Mouse (Mus musculus) midbrain, postnatal 0 days (tissue): Measurements from ENCODE around the gene Ckap4. TPM values are rescaled to one million over a fixed set of nuclear protein-coding genes. Genes with fewer than 3 reads are reported as not detected.
A peak's percentile ranks its signal among the peaks of the same experiment; 100 is the strongest.
"Not testable (repeated sequence)": the region's sequence is repeated elsewhere in the genome, so short reads cannot be mapped to it uniquely, and the experiment has no call there.

Source experiments
- ATAC-seq: fragments of 200-750 bp; cut with Nextera tagmentation; 2 replicates; pipeline ENCODE4 v1.8.0; 2017; ENCODE audit warnings: moderate number of reproducible peaks, mild to moderate bottlenecking, moderate TSS enrichment, moderate library complexity; ENCODE audit not compliant: low FRiP score
- DNase-seq: peaks from one replicate; pipeline ENCODE4 v3.0.0-alpha.2; 2015; ENCODE audit warnings: low spot score
- H3K27ac ChIP-seq: fragments of 300-500 bp; sonication (generic); 2 replicates; pipeline ENCODE4 v1.5.1; 2014; ENCODE audit warnings: low read depth, mild to moderate bottlenecking, low read length, mixed read lengths
- H3K27me3 ChIP-seq: fragments of 300-500 bp; sonication (generic); 2 replicates; pipeline ENCODE4 v1.6.1; 2014; ENCODE audit warnings: low read length, control low read depth, mixed read lengths; ENCODE audit not compliant: insufficient read depth
- H3K36me3 ChIP-seq: fragments of 300-500 bp; sonication (generic); 2 replicates; pipeline ENCODE4 v1.6.1; 2014; ENCODE audit warnings: low read length, control low read depth, mixed read lengths; ENCODE audit not compliant: insufficient read depth
- H3K4me1 ChIP-seq: fragments of 300-500 bp; sonication (generic); 2 replicates; pipeline ENCODE4 v1.6.1; 2014; ENCODE audit warnings: mild to moderate bottlenecking, control low read depth, antibody characterized with exemption, low read length, mixed read lengths; ENCODE audit not compliant: insufficient read depth
- H3K4me2 ChIP-seq: fragments of 300-500 bp; sonication (generic); 2 replicates; pipeline ENCODE4 v1.6.1; 2014; ENCODE audit warnings: low read depth, mild to moderate bottlenecking, low read length, mixed read lengths; ENCODE audit not compliant: poor library complexity, severe bottlenecking
- H3K4me3 ChIP-seq: fragments of 300-500 bp; sonication (generic); 2 replicates; pipeline ENCODE4 v1.5.1; 2014; ENCODE audit warnings: low read depth, mild to moderate bottlenecking, low read length, moderate library complexity
- H3K9ac ChIP-seq: fragments of 300-500 bp; sonication (generic); replicated peaks from 2 replicates; pipeline ENCODE4 v1.6.1; 2014; ENCODE audit warnings: mild to moderate bottlenecking, low read length, moderate library complexity, mixed read lengths; ENCODE audit not compliant: poor library complexity, severe bottlenecking
- H3K9me3 ChIP-seq: fragments of 300-500 bp; sonication (generic); 2 replicates; pipeline ENCODE4 v1.6.1; 2016; ENCODE audit warnings: low read length, control low read depth
- CTCF ChIP-seq: IDR thresholded peaks from 2 replicates; pipeline ENCODE4 v1.5.1; 2016; ENCODE audit warnings: antibody characterized with exemption, mild to moderate bottlenecking
- WGBS: fragments of 180-500 bp; shearing (Covaris S2); extraction: QIAGEN DNeasy Blood & Tissue Kit; methylation state at CpG from one replicate; pipeline ENCODE4 v1.1.7; 2014; 5-methylcytosine and 5-hydroxymethylcytosine counted together
- polyA plus RNA-seq: library from polyadenylated mRNA; unstranded; fragments of >200 nt; fragmentation: Nextera tagmentation; extraction: Ambion mirVana; gene quantifications from 2 replicates; pipeline ENCODE4 v1.2.1, GENCODE M21; 2015
- total RNA-seq: library from RNA; depleted of rRNA; stranded (reverse); fragments of >200 nt; gene quantifications from 2 replicates; pipeline ENCODE4 v1.2.3, GENCODE M21; 2014

The Ckap4 gene
- total and polyA plus RNA-seq, 2 experiments from 2014 or later, result 52.3 to 52.7 TPM

DNA sequence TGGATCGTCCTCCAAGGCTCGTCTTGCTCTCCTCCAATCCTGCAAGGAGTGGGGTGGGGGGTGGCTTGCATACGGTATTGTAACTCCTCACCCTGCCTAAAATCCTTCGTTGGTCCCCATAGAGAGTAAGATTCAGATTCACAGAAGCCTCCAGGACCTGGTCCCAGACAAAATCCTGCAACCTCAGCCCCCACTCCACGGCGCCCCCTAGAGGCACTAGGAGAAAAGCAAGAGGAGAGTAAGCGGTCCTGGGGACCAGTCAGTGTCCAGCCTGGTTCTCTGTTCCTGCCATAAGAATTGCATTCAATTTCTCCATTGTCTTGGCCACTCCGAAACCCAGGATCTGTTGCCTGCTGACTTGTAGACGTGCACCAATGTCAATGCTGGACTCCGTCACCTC lies 10.2 kb downstream of the Ckap4 start:
- H3K4me3 ChIP-seq, result no peak overlapping the region
- H3K27ac ChIP-seq, result no peak overlapping the region
- WGBS, result 55% methylated on average over 10 of the region's 10 CpGs
- TF ChIP-seq CTCF, result peak; percentile 53
- DNase-seq (no peak), ATAC-seq (no peak)
- H3K9me3 ChIP-seq, result no peaks in the 10 kb centered on the region
- no peaks in the 10 kb centered on the region for H3K27me3 ChIP-seq
- H3K4me1 ChIP-seq, result no peaks in the 10 kb centered on the region
- no peak overlapping the region for H3K9ac ChIP-seq
- H3K4me2 ChIP-seq, result no peak overlapping the region
- H3K36me3 ChIP-seq, result peaks cover 14% of the 10 kb centered on the region

DNA sequence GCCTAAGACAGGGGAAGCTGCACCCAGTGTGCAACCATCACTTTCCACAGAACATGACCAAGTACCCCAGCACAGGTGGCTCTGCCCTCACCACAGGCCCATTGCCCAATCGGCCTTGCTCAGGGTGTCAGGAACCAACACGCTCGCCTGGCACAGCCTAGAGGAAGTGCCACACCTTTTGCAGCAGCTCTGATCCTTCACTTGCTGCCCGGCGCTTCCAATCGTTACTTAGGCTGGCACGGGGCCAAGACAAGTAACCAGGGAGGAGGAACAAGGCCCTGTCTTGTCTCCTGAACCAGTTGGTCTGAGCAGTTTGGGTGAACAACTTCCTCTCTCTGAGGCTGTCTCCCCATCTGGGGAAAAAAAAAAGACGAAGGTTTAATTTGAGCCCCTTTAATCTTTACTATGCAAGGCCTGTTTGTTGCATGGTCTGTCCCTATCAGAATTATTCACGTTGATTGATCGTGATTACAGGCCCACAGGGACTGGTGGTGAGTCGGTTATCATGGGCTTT lies 17.4 kb downstream of the Ckap4 start:
- no peak overlapping the region for H3K27ac ChIP-seq
- ATAC-seq (peak; percentile 45), DNase-seq (no peak)
- no peaks in the 10 kb centered on the region for H3K36me3 ChIP-seq
- TF ChIP-seq CTCF, result no peak
- no peaks in the 10 kb centered on the region for H3K27me3 ChIP-seq
- no peak overlapping the region for H3K9ac ChIP-seq
- H3K4me3 ChIP-seq, result no peak overlapping the region
- H3K4me2 ChIP-seq, result no peak overlapping the region
- no peaks in the 10 kb centered on the region for H3K9me3 ChIP-seq
- 62% methylated on average over 11 of the region's 11 CpGs for WGBS
- no peaks in the 10 kb centered on the region for H3K4me1 ChIP-seq

DNA sequence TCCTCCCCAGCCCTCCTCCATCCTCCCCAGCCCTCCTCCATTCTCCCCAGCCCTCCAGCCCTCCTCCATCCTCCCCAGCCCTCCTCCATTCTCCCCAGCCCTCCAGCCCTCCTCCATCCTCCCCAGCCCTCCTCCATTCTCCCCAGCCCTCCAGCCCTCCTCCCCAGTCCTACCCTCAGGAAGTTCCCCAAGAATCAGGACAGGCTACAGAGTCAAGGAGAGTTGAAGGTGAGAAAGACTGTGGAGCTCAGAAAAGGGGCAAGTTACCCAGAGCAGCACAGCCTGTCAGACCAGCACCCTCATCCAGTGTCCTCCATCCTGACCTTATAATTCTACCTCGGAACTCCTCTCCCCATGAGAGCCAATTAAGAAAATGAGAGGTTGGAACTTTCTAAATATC lies 17.9 kb downstream of the Ckap4 start:
- H3K27me3 ChIP-seq, DNase-seq, H3K4me3 ChIP-seq, H3K4me1 ChIP-seq, H3K36me3 ChIP-seq, H3K9me3 ChIP-seq, H3K4me2 ChIP-seq, H3K9ac ChIP-seq, H3K27ac ChIP-seq: not testable (repeated sequence)
- WGBS, result 58% methylated on average over 1 of the region's 1 CpGs
- peak; percentile 29; the same call in 1 of the 2 replicates for ATAC-seq

DNA sequence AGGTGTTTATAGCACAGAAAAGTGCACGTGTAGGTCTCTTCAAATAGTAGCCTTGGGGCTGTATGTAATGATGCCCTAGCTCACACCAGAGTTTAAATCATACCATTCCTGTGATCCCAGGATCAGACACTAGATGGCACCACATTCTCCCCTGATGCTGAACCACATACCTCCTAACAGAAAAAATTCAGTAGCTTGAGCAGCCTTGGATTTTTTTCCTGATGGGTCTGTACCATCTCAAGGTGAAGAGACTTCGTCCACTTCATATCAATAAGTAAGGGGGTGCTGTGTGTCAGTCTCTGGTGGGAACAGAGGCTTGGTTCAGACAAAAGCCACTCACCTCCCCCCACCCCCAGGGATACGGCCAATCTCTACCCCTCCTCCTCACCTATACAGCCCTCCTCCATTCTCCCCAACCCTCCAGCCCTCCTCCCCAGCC lies 18.3 kb downstream of the Ckap4 start:
- H3K4me3 ChIP-seq, result no peak overlapping the region
- TF ChIP-seq CTCF, result peak; percentile 93
- 21% methylated on average over 3 of the region's 3 CpGs for WGBS
- H3K4me2 ChIP-seq, result no peak overlapping the region
- ATAC-seq (peak; percentile 81), DNase-seq (peak; percentile 85)
- no peak overlapping the region for H3K9ac ChIP-seq
- H3K27me3 ChIP-seq, result no peaks in the 10 kb centered on the region
- H3K36me3 ChIP-seq, result no peaks in the 10 kb centered on the region
- H3K4me1 ChIP-seq, result no peaks in the 10 kb centered on the region
- H3K9me3 ChIP-seq, result no peaks in the 10 kb centered on the region
- H3K27ac ChIP-seq, result no peak overlapping the region

DNA sequence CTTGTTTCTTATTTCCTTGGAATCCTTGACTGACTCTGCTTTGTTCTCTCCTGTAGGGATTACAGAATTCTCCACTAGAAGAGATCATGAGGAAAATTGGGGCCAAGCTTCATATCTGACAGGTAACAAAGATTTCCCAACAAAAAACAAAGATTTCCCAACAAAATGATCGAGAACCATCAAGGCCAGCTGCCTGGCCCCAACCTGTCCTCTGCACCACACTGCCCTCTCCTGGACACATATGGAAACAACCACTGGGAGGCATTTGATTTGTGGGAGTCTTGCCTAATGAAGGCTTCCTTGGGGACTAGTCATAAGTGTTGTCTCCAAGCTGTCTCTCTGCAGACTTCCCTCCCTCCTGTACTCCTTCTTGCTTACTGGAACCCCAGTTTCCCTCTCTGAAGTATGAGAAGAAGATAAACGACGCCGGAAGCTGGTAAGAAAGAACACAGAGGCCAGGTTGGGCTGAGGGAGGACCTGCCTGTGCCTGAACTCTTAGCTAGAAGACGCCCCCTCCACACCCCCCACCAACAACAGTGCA lies 19.8 kb downstream of the Ckap4 start:
- WGBS, result 48% methylated on average over 5 of the region's 5 CpGs
- H3K36me3 ChIP-seq, result no peaks in the 10 kb centered on the region
- no peak overlapping the region for H3K4me3 ChIP-seq
- ATAC-seq (no peak), DNase-seq (peak; percentile 35)
- no peak overlapping the region for H3K4me2 ChIP-seq
- TF ChIP-seq CTCF, result peak; percentile 74
- no peak overlapping the region for H3K27ac ChIP-seq
- H3K27me3 ChIP-seq, result no peaks in the 10 kb centered on the region
- no peaks in the 10 kb centered on the region for H3K4me1 ChIP-seq
- no peaks in the 10 kb centered on the region for H3K9me3 ChIP-seq
- no peak overlapping the region for H3K9ac ChIP-seq

DNA sequence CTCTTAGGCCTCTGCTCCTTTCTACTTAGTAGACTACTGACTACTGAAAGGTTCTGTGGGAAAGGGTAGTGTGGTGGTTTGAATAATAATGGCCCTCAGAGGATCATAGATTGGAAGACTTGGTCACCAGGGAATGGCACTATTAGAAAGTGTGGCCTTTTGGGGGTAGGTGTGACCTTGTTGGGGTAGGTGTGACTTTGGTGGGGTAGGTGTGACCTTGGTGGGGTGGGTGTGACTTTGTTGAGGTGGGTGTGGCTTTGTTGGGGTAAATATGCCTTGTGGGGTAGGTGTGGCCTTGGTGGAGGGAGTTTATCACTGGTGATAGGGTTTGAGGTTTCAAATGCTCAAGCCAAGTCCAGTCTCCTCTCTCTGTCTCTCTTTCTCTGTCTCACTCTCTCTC lies 21.1 kb downstream of the Ckap4 start:
- H3K4me1 ChIP-seq, result no peaks in the 10 kb centered on the region
- no peaks in the 10 kb centered on the region for H3K27me3 ChIP-seq
- no peak for ATAC-seq
- no peaks in the 10 kb centered on the region for H3K9me3 ChIP-seq
- no peak overlapping the region for H3K9ac ChIP-seq
- DNase-seq, result no peak
- no peaks in the 10 kb centered on the region for H3K36me3 ChIP-seq
- H3K4me2 ChIP-seq, result no peak overlapping the region
- no peak overlapping the region for H3K27ac ChIP-seq
- TF ChIP-seq CTCF, result no peak
- no peak overlapping the region for H3K4me3 ChIP-seq
